Mouse (Mus musculus): ENCODE data around the gene Tex2.

DNA sequence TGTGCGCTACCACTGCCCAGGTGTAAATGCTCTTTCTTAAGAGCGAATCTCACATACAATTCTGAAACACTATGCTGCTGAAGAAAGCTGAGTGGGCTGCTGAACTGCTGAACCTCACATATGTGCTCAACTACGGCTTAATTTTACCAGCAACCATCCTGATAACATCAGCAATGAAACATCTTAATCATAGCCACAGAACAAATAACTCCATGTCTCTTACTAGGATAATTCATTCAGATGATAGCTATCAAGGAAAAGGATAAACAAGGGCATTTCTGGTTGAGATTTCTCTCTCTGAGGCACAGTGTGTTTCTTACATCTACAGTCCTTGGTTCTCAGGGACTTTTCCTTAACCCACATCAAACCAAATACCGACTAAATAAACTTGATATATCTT is 128.3 kb downstream of the Tex2 start:
- TF ChIP-seq POLR2A (IDR thresholded peaks at IDR 0.05; ENCODE audit: low read depth, low read length): no peak
- TF ChIP-seq CTCF (conservative IDR thresholded peaks at IDR 0.05; ENCODE audit: insufficient read depth, insufficient read length, low read depth, low read length): no peak
